Mouse (Mus musculus) cerebellum, adult 11-12 months (tissue): ENCODE measurements at regions not wholly inside any gene's neighbourhood (a gene's known extent, or its start where the extent isn't known, plus 50 kb on each side); places are given as distances from the start of the nearest gene placed in this dataset.

Source experiments
- DNase-seq: peaks from one replicate; pipeline ENCODE4 v3.0.0; 2022

DNA sequence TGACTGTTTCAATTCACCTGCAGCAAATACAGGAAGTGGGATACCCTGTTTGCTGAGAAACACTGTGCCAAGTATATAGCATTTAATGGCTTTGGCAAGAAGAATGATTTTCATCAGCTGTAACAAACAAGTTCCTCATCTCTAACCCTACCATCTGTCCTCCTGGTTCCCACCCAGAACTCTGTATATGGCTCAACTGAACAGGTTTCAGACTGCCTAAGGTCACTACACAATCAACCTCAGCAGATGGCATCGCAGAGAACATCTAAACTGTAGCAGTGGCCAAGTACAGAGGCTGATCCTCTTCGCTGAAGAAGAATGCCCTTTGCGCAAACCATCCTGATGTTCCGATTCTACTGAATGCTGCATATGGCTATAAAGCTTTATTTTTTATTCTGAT lies 668.8 kb upstream of the Foxg1 start:
- DNase-seq: peak; percentile 4

DNA sequence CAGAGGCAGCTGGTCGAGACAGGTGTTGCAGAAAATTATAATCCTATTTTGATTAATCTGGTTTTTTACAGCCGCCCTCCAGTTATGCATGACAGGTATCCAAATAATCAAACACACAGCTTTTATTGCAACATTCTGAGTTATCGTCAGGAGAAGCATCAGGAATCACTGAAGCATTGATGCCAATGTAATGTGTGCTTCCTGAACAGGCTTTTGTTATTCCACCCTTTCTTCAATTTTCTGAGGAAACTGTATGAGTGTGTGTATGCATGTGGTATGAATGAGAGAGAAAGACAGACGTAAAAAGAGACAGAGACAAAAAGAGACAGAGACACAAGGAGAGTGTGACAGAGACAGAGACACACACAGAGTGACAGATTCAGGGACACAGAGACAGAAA lies 652.6 kb upstream of the Foxg1 start:
- DNase-seq: no peak

DNA sequence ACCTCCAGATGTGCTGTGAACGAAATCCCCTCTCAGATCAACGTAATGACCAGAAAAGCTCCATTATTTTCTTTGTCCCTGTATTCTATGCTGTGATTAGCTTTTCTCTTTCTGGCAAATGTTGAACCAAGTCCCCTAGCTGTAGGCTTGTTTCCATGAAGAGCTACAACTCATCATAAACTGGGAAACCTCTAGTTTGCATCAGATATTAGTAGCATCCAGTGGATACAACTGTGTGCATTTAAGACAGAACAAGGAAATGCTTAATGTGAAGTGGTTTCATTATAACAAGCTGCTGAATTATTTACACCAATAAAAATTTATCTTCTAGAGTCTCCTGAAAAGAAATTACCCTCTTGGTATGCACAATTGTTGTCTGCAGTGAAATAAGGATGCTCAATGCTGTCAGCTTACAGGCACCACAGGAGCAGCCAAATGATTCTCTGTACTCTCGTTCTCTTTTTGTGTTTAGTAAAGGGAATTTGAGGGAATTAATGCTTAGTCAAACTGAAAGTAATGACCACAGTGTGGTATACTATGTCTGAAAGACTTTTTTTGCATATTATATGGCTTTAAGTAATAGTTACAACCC lies 623.6 kb upstream of the Foxg1 start:
- DNase-seq: no peak
